Mouse (Mus musculus) heart, embryonic 10.5 days (tissue): ENCODE data around the gene H3f3a. TPM values are rescaled to one million over a fixed set of nuclear protein-coding genes. Genes with fewer than 3 reads are reported as not detected.

ENCODE experiments used
- DNase-seq: peaks from one replicate; pipeline ENCODE4 v3.0.0-alpha.2; 2017; ENCODE audit warnings: low spot score
- H3K27ac ChIP-seq: fragments of 300-500 bp; sonication (generic); 2 replicates; pipeline ENCODE4 v1.5.1; 2016; ENCODE audit warnings: mild to moderate bottlenecking
- H3K27me3 ChIP-seq: fragments of 300-500 bp; sonication (generic); 2 replicates; pipeline ENCODE4 v1.6.1; 2016; ENCODE audit warnings: mild to moderate bottlenecking; ENCODE audit not compliant: poor library complexity, insufficient read depth, severe bottlenecking
- H3K36me3 ChIP-seq: fragments of 300-500 bp; sonication (generic); 2 replicates; pipeline ENCODE4 v1.6.1; 2016; ENCODE audit warnings: mild to moderate bottlenecking, moderate library complexity
- H3K4me1 ChIP-seq: fragments of 300-500 bp; sonication (generic); 2 replicates; pipeline ENCODE4 v1.6.1; 2016; ENCODE audit warnings: mild to moderate bottlenecking
- H3K4me3 ChIP-seq: fragments of 300-500 bp; sonication (generic); 2 replicates; pipeline ENCODE4 v1.5.1; 2016; ENCODE audit warnings: mild to moderate bottlenecking, moderate library complexity
- H3K9me3 ChIP-seq: fragments of 300-500 bp; sonication (generic); 2 replicates; pipeline ENCODE4 v1.6.1; 2016; ENCODE audit warnings: mild to moderate bottlenecking, moderate library complexity
- WGBS: fragments of 180-500 bp; shearing (Covaris S2); methylation state at CpG from one replicate; pipeline ENCODE4 v1.1.7; 2016; 5-methylcytosine and 5-hydroxymethylcytosine counted together
- polyA plus RNA-seq: library from polyadenylated mRNA; unstranded; fragments of >200 nt; fragmentation: Nextera tagmentation; extraction: Ambion mirVana; gene quantifications from 2 replicates; pipeline ENCODE4 v1.2.1, GENCODE M21; 2016

Gene H3f3a
- polyA plus RNA-seq, 1 experiment from 2014 or later = 1,842 TPM

DNA sequence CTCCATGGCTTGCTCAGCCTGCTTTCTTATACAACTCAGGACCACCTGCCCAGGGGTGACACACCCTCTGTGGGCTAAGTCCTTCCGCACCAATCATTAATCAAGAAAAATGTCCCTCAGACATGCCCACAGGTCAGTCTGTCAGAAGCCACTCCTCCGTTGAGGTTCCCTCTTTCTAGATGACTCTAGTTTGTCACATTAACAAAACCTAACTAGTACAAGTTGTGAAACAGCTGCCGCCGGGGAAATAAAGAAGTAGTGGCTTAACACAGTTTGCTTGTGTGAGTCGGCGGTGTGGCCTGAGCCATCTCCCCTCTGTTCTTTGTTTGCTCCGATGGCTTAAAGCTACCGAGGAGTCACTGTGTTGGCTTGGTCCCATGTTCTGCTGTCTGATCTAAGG lies 51.1 kb downstream of the H3f3a start:
- WGBS = 73% methylated on average over 8 of the region's 8 CpGs
- Histone ChIP-seq H3K4me1 (peaks cover 17% of the 10 kb centered on the region), H3K36me3 (no peaks in the 10 kb centered on the region), H3K27ac (no peak overlapping the region), H3K27me3 (peaks cover 26% of the 10 kb centered on the region), H3K9me3 (no peaks in the 10 kb centered on the region), H3K4me3 (peak overlapping the region; percentile 61; the same call in 1 of the 2 replicates)
- DNase-seq = no peak

DNA sequence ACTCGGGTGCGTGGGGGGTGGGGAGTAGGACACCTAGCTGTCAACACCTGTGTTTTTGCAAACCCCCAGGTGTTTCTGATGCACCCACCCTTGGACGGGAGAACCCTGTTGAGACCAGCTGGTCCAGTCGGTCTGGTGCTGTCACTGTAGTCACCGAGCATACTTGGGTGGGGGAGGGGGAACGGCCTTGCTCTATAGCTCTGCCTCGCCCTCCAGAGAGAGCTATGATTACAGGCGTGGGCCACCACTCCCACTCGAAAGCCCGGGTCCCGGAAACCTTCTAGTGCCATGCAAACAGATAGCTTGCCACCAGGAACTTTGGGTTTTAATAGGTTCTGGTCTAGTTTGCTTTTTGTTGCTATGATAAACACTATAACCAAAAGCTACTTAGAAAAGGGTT lies 51.6 kb downstream of the H3f3a start:
- WGBS = 76% methylated on average over 11 of the region's 11 CpGs
- no peak overlapping the region for H3K27ac ChIP-seq
- DNase-seq = no peak
- no peaks in the 10 kb centered on the region for H3K9me3 ChIP-seq
- H3K36me3 ChIP-seq = no peaks in the 10 kb centered on the region
- H3K27me3 ChIP-seq = peaks cover 26% of the 10 kb centered on the region
- H3K4me3 ChIP-seq = no peak overlapping the region
- H3K4me1 ChIP-seq = peaks cover 14% of the 10 kb centered on the region

DNA sequence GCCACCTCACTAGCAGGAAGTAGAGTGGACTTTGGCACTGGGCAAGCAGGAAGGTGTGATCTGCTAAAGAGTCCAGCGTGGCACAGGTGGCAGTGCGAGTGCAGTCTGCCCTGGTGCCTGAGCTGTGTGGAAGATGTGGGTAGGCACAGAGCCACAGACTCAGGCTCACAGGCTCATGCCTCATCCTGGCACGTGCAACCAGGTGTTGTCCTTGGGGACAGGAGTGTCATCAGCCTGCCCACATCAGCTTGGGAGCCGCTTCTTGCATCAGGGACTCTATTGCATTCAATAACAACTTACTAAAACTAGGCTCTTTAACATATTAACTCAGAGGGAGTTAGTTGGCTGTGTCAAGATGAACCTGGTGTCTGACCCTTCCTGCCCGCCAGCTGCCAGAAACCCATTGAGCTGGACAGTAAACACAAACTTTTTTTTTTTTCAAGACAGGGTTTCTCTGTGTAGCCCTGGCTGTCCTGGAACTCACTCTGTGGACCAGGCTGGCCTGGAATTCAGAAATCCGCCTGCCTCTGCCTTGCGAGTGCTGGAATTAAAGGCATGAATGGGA lies 55.7 kb downstream of the H3f3a start:
- Histone ChIP-seq H3K9me3 (no peaks in the 10 kb centered on the region), H3K36me3 (peaks cover 19% of the 10 kb centered on the region), H3K27me3 (peaks cover 15% of the 10 kb centered on the region), H3K4me1 (peaks cover 6% of the 10 kb centered on the region; the same call in 1 of the 2 replicates), H3K4me3 (no peak overlapping the region), H3K27ac (no peak overlapping the region)
- no peak for DNase-seq
- WGBS = 83% methylated on average over 7 of the region's 7 CpGs

DNA sequence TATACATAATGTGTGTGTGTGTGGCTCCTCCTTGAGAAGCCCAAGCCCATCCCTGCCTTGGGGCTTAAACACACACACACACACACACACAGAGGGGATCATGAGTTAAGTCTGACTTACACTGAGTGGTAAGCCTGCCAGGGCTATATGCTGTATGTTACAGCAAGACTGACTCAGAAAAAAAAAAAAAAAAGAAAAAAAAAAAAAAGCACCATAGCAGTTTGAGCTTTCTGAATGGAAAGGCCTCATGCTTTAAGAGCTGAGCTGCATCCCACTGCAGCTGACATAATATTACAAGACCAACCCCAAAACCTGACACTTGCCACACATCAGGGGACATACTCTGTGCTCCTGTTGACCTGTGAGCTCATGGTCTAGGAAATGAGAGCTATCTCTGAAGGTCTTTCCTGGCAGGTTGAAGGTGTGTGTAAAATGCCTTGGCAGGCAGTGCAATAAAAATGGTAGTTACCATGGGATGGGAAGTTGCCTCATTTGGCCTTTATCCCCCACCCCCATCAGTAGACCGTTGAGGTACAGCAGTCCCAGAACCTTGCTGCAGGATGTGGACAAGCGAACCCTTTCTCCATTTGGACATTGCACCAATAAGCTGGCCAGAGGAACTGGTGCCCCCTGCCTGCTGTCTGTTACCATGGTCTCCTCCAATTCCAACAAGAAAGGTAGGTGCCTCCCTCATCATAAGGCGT lies 56.3 kb downstream of the H3f3a start:
- Histone ChIP-seq H3K27me3 (peaks cover 9% of the 10 kb centered on the region; the same call in 1 of the 2 replicates), H3K27ac (no peak overlapping the region), H3K9me3 (no peaks in the 10 kb centered on the region), H3K36me3 (peaks cover 25% of the 10 kb centered on the region), H3K4me1 (0 out of 2 replicates have a peak, but pooled peaks cover 5% of the 10 kb centered on the region), H3K4me3 (no peak overlapping the region)
- WGBS = 81% methylated on average over 3 of the region's 3 CpGs
- DNase-seq = no peak

DNA sequence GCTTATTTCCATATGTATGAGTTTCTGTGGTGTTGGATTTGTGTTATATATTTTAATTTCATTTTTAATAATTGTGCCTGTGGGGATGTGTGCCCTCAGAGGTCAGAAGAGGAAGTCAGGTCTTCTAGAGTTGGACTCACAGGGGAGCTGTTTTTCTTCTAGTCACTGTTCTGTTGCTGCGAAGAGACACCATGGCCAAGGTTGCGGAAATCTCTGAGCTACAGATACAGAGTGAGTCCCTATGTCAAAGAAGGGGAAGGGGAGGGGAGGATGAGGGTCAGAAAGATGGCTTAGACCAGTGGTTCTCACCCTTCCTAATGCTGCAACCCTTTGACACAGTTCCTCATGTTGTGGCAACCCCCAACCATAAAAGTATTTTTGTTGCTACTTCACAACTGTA lies 57.0 kb downstream of the H3f3a start:
- H3K27ac ChIP-seq = no peak overlapping the region
- H3K4me1 ChIP-seq = no peaks in the 10 kb centered on the region
- H3K36me3 ChIP-seq = peaks cover 32% of the 10 kb centered on the region
- no peak for DNase-seq
- peaks cover 2% of the 10 kb centered on the region; the same call in 1 of the 2 replicates for H3K27me3 ChIP-seq
- H3K4me3 ChIP-seq = no peak overlapping the region
- no peaks in the 10 kb centered on the region for H3K9me3 ChIP-seq
- 93% methylated on average over 2 of the region's 2 CpGs for WGBS

DNA sequence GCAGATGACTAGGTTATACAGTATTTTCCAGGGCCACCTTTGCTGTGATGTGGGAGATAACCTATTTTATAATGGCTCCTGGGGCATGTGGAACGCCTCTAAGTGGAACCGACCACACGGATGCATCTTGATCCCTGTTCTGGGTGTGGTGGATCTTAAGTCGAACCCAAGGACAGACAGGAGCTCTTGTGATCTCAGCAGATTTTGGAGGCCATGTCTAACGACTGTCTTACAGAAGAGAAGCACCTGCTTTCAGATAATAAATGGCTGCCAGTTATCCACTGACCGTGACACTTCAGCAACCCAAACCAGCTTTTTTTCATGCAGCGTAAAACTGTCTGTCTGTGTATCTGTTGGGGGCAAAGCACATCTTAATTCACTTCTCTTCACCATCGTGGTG lies 59.4 kb downstream of the H3f3a start:
- peaks cover 38% of the 10 kb centered on the region for H3K36me3 ChIP-seq
- H3K4me3 ChIP-seq = no peak overlapping the region
- H3K4me1 ChIP-seq = no peaks in the 10 kb centered on the region
- H3K9me3 ChIP-seq = no peaks in the 10 kb centered on the region
- DNase-seq = no peak
- H3K27ac ChIP-seq = no peak overlapping the region
- H3K27me3 ChIP-seq = no peaks in the 10 kb centered on the region
- 91% methylated on average over 8 of the region's 8 CpGs for WGBS

DNA sequence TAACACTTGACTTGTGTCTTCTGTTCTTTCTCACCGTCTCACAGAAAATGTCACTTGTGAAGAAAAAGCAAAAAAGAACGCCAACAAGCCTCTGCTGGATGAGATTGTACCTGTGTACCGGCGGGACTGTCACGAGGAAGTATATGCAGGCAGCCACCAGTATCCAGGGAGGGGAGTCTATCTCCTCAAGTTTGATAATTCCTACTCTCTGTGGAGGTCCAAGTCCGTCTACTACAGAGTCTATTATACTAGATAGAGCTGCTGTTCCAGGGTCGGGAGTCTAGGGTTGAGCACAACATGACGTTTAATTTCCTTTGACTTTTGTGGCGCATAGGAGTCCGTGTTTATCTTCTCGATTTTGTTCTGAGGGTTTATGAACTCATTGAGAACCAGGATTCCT lies 61.6 kb downstream of the H3f3a start:
- no peak overlapping the region for H3K4me3 ChIP-seq
- H3K36me3 ChIP-seq = peaks cover 59% of the 10 kb centered on the region

More for the DNA sequence above, 61.6 kb downstream of the H3f3a start:
- H3K9me3 ChIP-seq = no peaks in the 10 kb centered on the region
- H3K27ac ChIP-seq = no peak overlapping the region
- WGBS = 90% methylated on average over 11 of the region's 11 CpGs
- no peak for DNase-seq
- no peaks in the 10 kb centered on the region for H3K27me3 ChIP-seq
- no peaks in the 10 kb centered on the region for H3K4me1 ChIP-seq

Other genes with a start within 250 kb of the H3f3a start
- gene Parp1, start 245.0 kb downstream of the H3f3a start, polyA plus RNA-seq = 152 and 186 TPM in 2 replicates
- 15.9 and 19.1 TPM in 2 replicates for gene Lin9, start 172.8 kb downstream of the H3f3a start, polyA plus RNA-seq
- gene Mixl1, start 116.9 kb downstream of the H3f3a start, polyA plus RNA-seq = 0.26 and 0.62 TPM in 2 replicates
- gene Acbd3, start 87.9 kb downstream of the H3f3a start, polyA plus RNA-seq = 20.5 and 24.5 TPM in 2 replicates
- gene Sde2, start 37.2 kb upstream of the H3f3a start, polyA plus RNA-seq = 32.3 and 39.8 TPM in 2 replicates
- gene Lefty2, start 79.2 kb upstream of the H3f3a start, polyA plus RNA-seq = 0.23 TPM in 2 replicates
- gene Pycr2, start 90.3 kb upstream of the H3f3a start, polyA plus RNA-seq = 89.4 and 114 TPM in 2 replicates
- gene Lefty1, start 121.1 kb upstream of the H3f3a start, polyA plus RNA-seq = 0.89 and 1.1 TPM in 2 replicates
- 6.6 and 9.0 TPM in 2 replicates for gene Tmem63a, start 128.4 kb upstream of the H3f3a start, polyA plus RNA-seq
- gene Ephx1, start 207.0 kb upstream of the H3f3a start, polyA plus RNA-seq = 3.4 and 3.9 TPM in 2 replicates
- gene 9130409I23Rik, start 237.3 kb upstream of the H3f3a start, polyA plus RNA-seq = not detected in 2 replicates